Mouse (Mus musculus): ENCODE measurements around the gene Slc22a13.

The Slc22a13 gene

DNA sequence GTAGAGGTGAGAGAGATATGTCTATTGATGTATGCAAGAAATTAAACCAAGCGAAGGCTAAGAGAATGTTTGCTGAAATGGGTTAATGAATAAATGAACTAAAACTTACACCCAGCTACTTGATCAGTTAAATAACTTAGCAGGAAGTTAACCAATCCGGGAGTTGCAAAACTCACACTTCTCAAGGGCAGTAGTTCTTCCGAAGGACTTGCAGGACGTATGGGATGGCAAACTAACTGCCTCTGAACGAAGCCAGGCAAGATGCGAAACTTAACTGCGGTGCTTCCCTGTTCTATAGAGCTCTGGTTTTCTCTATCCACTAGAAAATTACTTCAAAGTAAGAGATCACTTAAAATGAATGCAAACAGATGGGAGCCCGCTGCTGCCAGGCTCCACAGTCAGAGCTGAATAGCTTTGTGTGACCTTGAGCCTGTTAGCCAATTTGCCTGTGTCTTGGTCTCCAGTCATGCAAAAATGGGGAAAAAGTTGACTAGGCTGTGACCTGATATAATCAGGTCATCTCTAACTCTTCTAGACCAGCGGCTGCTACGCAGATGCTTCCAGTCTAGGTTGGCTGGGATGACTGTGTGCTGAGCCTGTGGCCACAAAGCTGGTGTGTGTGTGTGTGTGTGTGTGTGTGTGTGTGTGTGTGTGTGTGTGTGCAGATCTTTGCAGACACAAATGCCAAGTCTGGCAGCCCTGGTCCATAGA lies 9.6 kb downstream of the Slc22a13 start:
- DNase-seq = no peak

DNA sequence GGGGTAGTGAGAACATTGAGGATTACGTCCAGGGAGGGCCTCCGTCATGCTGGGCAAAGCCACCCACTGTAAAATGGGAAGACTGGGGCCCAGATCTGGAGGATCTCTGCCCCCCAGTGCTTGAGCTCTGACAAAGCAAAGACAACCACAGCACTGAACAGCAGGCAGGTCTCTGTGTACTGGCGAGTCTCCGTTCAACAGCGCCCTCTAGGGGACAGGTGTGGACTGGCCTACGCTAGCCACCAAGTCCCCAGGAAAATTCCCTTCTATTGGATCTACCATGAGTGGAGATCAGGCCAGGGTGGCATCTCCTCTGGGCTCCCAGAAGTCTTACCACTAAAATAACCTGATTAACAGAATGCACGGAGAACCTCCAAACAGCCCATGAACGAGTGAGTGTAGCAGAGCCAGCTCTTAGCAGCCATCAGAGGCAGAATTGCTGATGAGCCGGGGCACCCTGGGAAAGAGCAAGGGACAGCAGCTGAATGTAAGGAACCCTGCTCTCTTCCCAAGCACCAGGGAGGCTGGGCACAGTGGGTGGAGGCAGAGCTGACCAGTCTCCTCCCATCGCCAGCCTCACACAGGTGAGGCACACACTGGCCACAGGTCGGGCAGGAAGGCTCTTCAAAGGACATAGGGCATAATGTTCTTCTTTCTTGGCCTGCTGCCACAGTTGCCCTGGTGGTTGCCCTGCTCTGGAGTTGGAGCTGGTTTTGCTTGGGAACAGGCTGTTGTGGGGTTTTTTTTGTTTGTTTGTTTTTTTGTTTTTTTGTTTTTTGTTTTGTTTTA lies 16.5 kb downstream of the Slc22a13 start:
- DNase-seq = peak; percentile 43

DNA sequence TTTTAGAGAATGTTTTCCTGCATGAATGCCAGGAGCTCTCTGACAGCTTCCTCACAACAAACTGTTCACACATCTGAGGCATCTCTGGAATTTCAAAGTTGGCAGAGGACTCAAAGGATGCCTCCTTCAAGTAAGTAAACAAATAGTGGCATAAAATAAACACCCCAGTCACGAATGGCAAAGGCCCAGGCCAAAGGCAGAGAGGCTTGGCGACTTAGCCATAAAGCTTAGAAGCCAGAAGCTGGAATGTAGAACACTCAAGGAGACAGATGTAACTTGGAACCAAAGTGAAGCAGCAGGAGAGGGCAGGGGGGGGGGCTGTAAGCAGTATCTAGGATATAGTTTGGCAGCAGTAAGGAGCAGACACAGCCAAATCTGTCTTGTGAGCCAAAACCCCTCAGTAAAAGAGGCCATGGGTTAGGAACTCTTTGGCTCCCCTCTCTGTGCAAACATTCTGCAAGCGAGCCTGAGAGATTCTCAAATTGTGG lies 27.6 kb downstream of the Slc22a13 start:
- no peak for DNase-seq

GRCm38 (mm10) chr9:119179292-119179691 lies 29.6 kb downstream of the Slc22a13 start:
- no peak for DNase-seq

GRCm38 (mm10) chr9:119167608-119168007 lies 41.3 kb downstream of the Slc22a13 start:
- no peak for DNase-seq

GRCm38 (mm10) chr9:119165548-119165947 lies 43.4 kb downstream of the Slc22a13 start:
- DNase-seq = no peak

- no peak for DNase-seq
Measured at GRCm38 (mm10) chr9:119164743-119165142, 44.2 kb downstream of the Slc22a13 start.

DNA sequence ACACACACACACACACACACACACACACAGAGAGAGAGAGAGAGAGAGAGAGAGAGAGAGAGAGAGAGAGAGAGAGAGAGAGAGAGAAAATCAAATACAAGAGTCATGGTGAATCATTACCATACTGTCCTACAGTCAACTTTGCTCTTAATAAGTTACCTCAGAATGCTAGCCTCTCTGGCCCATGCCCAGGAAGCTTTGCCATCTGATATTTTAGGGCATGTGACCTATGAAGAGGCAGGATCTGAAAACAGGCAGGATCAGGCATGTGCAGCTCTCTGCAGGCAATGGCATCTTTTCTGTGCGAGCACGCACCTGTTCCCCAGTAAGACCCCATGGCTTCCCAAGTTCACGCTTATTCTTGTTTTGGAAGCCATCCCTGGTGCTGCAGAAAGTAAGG lies 48.2 kb downstream of the Slc22a13 start:
- no peak for DNase-seq

DNA sequence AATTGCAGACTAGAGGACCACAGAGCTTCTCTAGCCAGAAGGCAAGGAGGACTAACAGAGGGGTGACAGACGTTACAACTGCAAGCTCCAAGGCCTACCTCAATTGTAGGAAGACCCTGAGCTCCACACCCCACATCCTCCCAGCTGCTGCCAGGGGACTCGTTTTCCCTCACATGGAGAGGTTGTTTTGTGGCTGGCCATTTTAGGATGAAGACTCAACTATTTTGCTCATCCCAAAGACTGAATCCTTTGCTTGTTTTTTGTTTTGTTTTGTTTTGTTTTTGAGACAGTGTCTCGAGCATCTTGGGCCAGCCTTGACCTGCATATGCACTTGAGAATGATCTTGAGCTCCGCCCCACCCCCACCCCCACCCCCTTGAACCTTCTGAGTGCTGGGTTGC lies 50.0 kb downstream of the Slc22a13 start, which contains the start of gene Gm47289:
Gene Gm47289 (plus strand): TSS at position 301 of the 400 bp plus-strand sequence.
- no peak for DNase-seq

GRCm38 (mm10) chr9:119156278-119157201 lies 52.4 kb downstream of the Slc22a13 start, which contains the start of gene Acaa1b:
Gene Acaa1b (minus strand): TSS chr9:119157093.
- DNase-seq = peak; percentile 56

DNA sequence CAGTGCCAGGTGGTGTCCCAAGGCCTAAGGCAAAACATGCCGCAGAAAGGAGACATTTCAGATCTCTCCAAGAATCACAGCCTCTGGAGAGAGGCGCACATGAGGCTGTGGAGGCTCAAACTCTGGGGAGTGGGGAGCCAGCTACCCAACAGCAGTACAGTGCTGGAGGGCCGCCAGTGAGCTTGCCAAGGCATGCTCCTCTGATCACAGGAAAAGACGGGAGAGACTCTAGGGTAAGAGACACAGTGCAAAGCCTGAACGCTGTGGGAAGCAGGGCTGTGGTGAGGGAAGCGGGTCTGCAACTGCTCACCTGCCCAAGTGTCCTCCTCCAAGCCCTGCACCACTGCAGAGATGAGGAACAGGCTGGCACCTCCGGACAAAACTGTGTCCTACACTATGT lies 53.1 kb downstream of the Slc22a13 start:
- no peak for DNase-seq

- DNase-seq = no peak
Measured at GRCm38 (mm10) chr9:119155416-119155815, 53.5 kb downstream of the Slc22a13 start.

DNA sequence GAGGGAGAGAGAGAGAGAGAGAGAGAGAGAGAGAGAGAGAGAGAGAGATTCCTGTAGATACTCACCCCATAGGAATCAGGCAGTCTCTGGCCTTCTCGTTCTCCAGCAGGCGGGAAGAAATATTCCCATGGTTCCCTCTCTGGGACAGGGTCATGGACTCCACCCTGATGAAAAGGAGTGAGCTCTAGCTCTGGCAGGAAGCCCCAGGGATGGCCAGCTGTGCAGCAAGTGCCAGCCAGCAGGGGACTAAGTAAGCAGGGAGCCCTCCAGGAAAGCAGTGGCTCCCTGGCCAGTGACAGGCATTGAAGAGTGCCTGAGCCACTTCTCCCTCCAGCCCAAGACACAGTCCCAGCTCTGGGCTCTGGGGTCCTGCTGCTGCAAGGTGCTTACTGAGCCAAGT lies 57.1 kb downstream of the Slc22a13 start:
- DNase-seq = no peak

DNA sequence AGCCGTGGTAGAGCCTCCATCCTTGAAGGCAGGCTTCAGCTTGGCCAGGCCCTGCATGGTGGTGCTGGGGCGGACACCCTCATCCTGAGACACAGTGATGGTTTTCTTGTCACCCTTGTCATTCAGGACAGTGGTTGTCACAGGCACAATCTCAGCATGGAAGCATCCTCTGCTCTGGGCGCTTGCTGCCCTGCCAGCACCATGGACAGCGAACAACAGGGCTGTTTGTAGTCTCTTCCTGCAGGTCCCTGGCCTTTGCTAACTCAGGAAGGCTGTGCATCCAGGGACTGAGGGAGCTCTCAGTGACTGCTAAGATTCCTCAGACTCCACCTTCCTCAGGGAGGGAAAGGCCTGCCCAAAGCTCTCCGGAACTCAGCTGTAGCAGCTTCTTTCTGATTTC lies 59.3 kb downstream of the Slc22a13 start:
- DNase-seq = peak; percentile 48

DNA sequence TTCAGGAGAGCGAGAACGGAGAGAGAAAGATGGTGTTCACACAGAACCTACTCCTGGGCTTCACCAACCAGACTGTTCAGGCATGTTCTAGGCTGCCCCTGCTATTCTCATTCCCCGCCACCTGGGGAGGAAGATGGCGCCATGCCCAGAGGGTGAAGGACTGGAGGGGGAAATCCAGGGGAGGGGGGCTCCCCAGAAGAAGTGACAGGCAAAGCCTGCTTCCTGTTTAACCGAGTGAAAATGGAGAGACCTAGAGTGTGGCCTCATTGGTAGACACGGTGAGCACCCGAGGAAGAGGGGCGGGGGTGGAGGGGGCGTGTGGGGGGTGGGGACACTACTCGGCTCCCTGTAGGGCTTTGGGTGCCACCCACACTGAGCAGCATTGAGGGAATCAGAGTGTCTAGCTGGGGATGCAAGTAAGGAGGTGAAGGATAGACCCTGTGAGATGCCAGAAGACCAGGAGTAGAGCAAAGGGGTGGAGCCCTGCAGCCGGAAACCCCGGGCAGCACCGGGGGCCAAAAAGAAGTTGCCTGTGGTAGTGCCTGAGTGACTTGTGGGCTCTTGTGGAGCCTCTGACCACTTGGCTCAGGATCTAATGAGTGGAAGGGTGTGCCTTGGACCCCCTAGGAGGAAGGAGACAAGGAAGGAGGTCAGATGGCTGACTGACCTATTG lies 62.7 kb downstream of the Slc22a13 start:
- DNase-seq = no peak

- no peak for DNase-seq
Measured at GRCm38 (mm10) chr9:119145638-119146037, 63.3 kb downstream of the Slc22a13 start.

- no peak for DNase-seq
Measured at GRCm38 (mm10) chr9:119145137-119145536, 63.8 kb downstream of the Slc22a13 start.

DNA sequence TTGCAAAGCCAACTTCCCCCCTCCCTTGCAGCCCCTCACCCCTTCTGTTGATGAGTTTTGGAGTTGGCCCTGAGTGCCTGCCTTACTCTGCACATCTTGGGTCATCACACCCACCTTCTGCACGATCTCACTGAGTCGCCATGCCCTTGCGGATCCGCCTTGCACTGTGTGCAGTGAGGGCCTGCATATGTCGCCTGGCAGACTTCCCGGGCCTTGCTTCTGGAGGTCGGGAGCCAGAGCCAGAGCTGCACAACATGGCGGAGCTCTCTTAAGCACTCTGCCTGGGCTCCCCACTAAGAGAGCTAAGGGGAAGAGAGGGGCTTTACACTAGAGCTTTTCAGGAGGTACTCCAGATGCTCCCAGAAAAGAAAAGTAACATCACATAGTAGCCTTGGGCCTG lies 64.2 kb downstream of the Slc22a13 start:
- DNase-seq = no peak

GRCm38 (mm10) chr9:119143372-119143771 lies 65.5 kb downstream of the Slc22a13 start:
- DNase-seq = no peak

All from thymus, postnatal 14 days (tissue).